Mouse (Mus musculus) kidney, postnatal 0 days (tissue): ENCODE measurements around the gene Cpm. TPM values are rescaled to one million over a fixed set of nuclear protein-coding genes. Genes with fewer than 3 reads are reported as not detected.
"Not testable (repeated sequence)": the region's sequence is repeated elsewhere in the genome, so short reads cannot be mapped to it uniquely, and the experiment has no call there.

Experiments used
- ATAC-seq: fragments of 200-750 bp; cut with Nextera tagmentation; replicated peaks from 2 replicates; pipeline ENCODE4 v1.8.0; 2017; ENCODE audit warnings: low read depth, moderate number of reproducible peaks, moderate TSS enrichment, moderate library complexity; ENCODE audit not compliant: low FRiP score
- DNase-seq: peaks from one replicate; pipeline ENCODE4 v3.0.0-alpha.2; 2016; ENCODE audit warnings: low spot score
- H3K27ac ChIP-seq: fragments of 300-500 bp; sonication (generic); 2 replicates; pipeline ENCODE4 v1.5.1; 2014; ENCODE audit warnings: mild to moderate bottlenecking
- H3K27me3 ChIP-seq: fragments of 300-500 bp; sonication (generic); 2 replicates; pipeline ENCODE4 v1.6.1; 2014; ENCODE audit warnings: low read length, mixed read lengths; ENCODE audit not compliant: insufficient read depth
- H3K36me3 ChIP-seq: fragments of 300-500 bp; sonication (generic); 2 replicates; pipeline ENCODE4 v1.6.1; 2014; ENCODE audit warnings: low read length, mixed read lengths; ENCODE audit not compliant: insufficient read depth
- H3K4me1 ChIP-seq: fragments of 300-500 bp; sonication (generic); replicated peaks from 2 replicates; pipeline ENCODE4 v1.6.1; 2014; ENCODE audit warnings: antibody characterized with exemption, low read length, mixed read lengths; ENCODE audit not compliant: insufficient read depth
- H3K4me2 ChIP-seq: fragments of 300-500 bp; sonication (generic); 2 replicates; pipeline ENCODE4 v1.6.1; 2014; ENCODE audit warnings: mild to moderate bottlenecking, low read length, moderate library complexity, mixed read lengths
- H3K4me3 ChIP-seq: fragments of 300-500 bp; sonication (generic); replicated peaks from 2 replicates; pipeline ENCODE4 v1.5.1; 2014; ENCODE audit warnings: low read depth, low read length
- H3K9ac ChIP-seq: fragments of 300-500 bp; sonication (generic); 2 replicates; pipeline ENCODE4 v1.6.1; 2014; ENCODE audit warnings: low read depth, low read length
- H3K9me3 ChIP-seq: fragments of 300-500 bp; sonication (generic); replicated peaks from 2 replicates; pipeline ENCODE4 v1.6.1; 2016; ENCODE audit warnings: low read length, inconsistent platforms, mixed read lengths
- CTCF ChIP-seq: IDR thresholded peaks from 2 replicates; pipeline ENCODE4 v1.5.1; 2016; ENCODE audit warnings: antibody characterized with exemption, low read depth, mild to moderate bottlenecking, moderate library complexity
- WGBS: fragments of 180-500 bp; shearing (Covaris S2); extraction: QIAGEN DNeasy Blood & Tissue Kit; methylation state at CpG from one replicate; pipeline ENCODE4 v1.1.7; 2014; 5-methylcytosine and 5-hydroxymethylcytosine counted together
- polyA plus RNA-seq: library from polyadenylated mRNA; unstranded; fragments of >200 nt; fragmentation: Nextera tagmentation; extraction: Ambion mirVana; gene quantifications from 2 replicates; pipeline ENCODE4 v1.2.1, GENCODE M21; 2015

Gene Cpm
- polyA plus RNA-seq, 1 experiment from 2014 or later: 51.7 TPM

- Histone ChIP-seq H3K4me2 (no peak overlapping the region), H3K27me3 (no peaks in the 10 kb centered on the region), H3K9me3 (no peaks in the 10 kb centered on the region), H3K4me3 (no peak overlapping the region), H3K9ac (no peak overlapping the region), H3K36me3 (no peaks in the 10 kb centered on the region), H3K4me1 (no peaks in the 10 kb centered on the region), H3K27ac (no peak overlapping the region)
- DNase-seq (no peak), ATAC-seq (no peak)
- no peak for TF ChIP-seq CTCF
- 71% methylated on average over 4 of the region's 4 CpGs for WGBS
Measured at GRCm38 (mm10) chr10:117615746-117616145, 13.6 kb upstream of the Cpm start.

- no peak for ATAC-seq
- no peaks in the 10 kb centered on the region for H3K27me3 ChIP-seq
- H3K9me3 ChIP-seq: no peaks in the 10 kb centered on the region
- H3K27ac ChIP-seq: no peak overlapping the region
- no peak overlapping the region for H3K9ac ChIP-seq
- H3K4me3 ChIP-seq: no peak overlapping the region
- WGBS: 87% methylated on average over 6 of the region's 6 CpGs
- no peak for TF ChIP-seq CTCF
- no peak for DNase-seq
- H3K36me3 ChIP-seq: no peaks in the 10 kb centered on the region
- H3K4me1 ChIP-seq: no peaks in the 10 kb centered on the region
- no peak overlapping the region for H3K4me2 ChIP-seq
Measured at GRCm38 (mm10) chr10:117616191-117616680, 13.1 kb upstream of the Cpm start.

GRCm38 (mm10) chr10:117616765-117617164 lies 12.5 kb upstream of the Cpm start:
- not testable (repeated sequence) for ATAC-seq, H3K9ac ChIP-seq, H3K27me3 ChIP-seq, DNase-seq, H3K36me3 ChIP-seq, H3K4me3 ChIP-seq, H3K4me2 ChIP-seq, H3K27ac ChIP-seq, H3K4me1 ChIP-seq, H3K9me3 ChIP-seq
- WGBS: 85% methylated on average over 4 of the region's 4 CpGs

GRCm38 (mm10) chr10:117617568-117618345 lies 11.5 kb upstream of the Cpm start:
- no peaks in the 10 kb centered on the region for H3K4me1 ChIP-seq
- no peak overlapping the region for H3K4me2 ChIP-seq
- H3K36me3 ChIP-seq: no peaks in the 10 kb centered on the region
- 84% methylated on average over 3 of the region's 3 CpGs for WGBS
- DNase-seq (no peak), ATAC-seq (no peak)
- no peaks in the 10 kb centered on the region for H3K27me3 ChIP-seq
- no peak for TF ChIP-seq CTCF
- no peak overlapping the region for H3K9ac ChIP-seq
- H3K9me3 ChIP-seq: no peaks in the 10 kb centered on the region
- no peak overlapping the region for H3K4me3 ChIP-seq
- H3K27ac ChIP-seq: no peak overlapping the region

- DNase-seq (no peak), ATAC-seq (no peak)
- Histone ChIP-seq H3K27me3 (no peaks in the 10 kb centered on the region), H3K4me1 (no peaks in the 10 kb centered on the region), H3K9me3 (no peaks in the 10 kb centered on the region), H3K36me3 (no peaks in the 10 kb centered on the region), H3K9ac (no peak overlapping the region), H3K27ac (no peak overlapping the region), H3K4me2 (no peak overlapping the region), H3K4me3 (no peak overlapping the region)
- no peak for TF ChIP-seq CTCF
- 85% methylated on average over 27 of the region's 27 CpGs for WGBS
Measured at GRCm38 (mm10) chr10:117619041-117619861, 10.0 kb upstream of the Cpm start.

GRCm38 (mm10) chr10:117619862-117620179 lies 9.5 kb upstream of the Cpm start:
- DNase-seq: no peak
- Histone ChIP-seq H3K27me3 (no peaks in the 10 kb centered on the region), H3K9me3 (no peaks in the 10 kb centered on the region), H3K36me3 (no peaks in the 10 kb centered on the region), H3K27ac (no peak overlapping the region), H3K4me3 (no peak overlapping the region), H3K9ac (no peak overlapping the region), H3K4me2 (no peak overlapping the region), H3K4me1 (no peaks in the 10 kb centered on the region)
- 85% methylated on average over 2 of the region's 2 CpGs for WGBS
- ATAC-seq: no peak
- TF ChIP-seq CTCF: no peak
